Mouse (Mus musculus) testis, postnatal 10 days (tissue): ENCODE measurements around the gene Numbl.

Experiments used
- DNase-seq: peaks from one replicate; pipeline ENCODE4 v3.0.0; 2021; ENCODE audit warnings: low spot score

Numbl gene

GRCm38 (mm10) chr7:27325697-27326096 lies 67.5 kb downstream of the Numbl start:
- peak; percentile 74 for DNase-seq

- DNase-seq, result peak; percentile 61
Observed at GRCm38 (mm10) chr7:27326101-27326880, 68.1 kb downstream of the Numbl start.

- DNase-seq, result no peak
Observed at GRCm38 (mm10) chr7:27327500-27327899, 69.3 kb downstream of the Numbl start.

GRCm38 (mm10) chr7:27328161-27328560 lies 69.9 kb downstream of the Numbl start:
- no peak for DNase-seq

- DNase-seq, result peak; percentile 68
Observed at GRCm38 (mm10) chr7:27328648-27329047, 70.4 kb downstream of the Numbl start.

GRCm38 (mm10) chr7:27329326-27329947 lies 71.2 kb downstream of the Numbl start:
- peak; percentile 92 for DNase-seq

- DNase-seq, result no peak
Observed at GRCm38 (mm10) chr7:27329981-27330380, 71.7 kb downstream of the Numbl start.

GRCm38 (mm10) chr7:27330709-27331540 lies 72.7 kb downstream of the Numbl start:
- peak; percentile 97 for DNase-seq

GRCm38 (mm10) chr7:27331541-27331851 lies 73.3 kb downstream of the Numbl start:
- DNase-seq, result peak; percentile 72
